Mouse (Mus musculus): ENCODE measurements around the gene Zbtb20.
A peak's percentile ranks its signal among the peaks of the same experiment; 100 is the strongest.

Gene Zbtb20

GRCm38 (mm10) chr16:43508166-43508998 lies 632.7 kb downstream of the Zbtb20 start:
- DNase-seq (ENCODE audit: low read depth, low spot score): peak; percentile 49

- peak; percentile 80 for DNase-seq (ENCODE audit: low read depth, low spot score)
Observed at GRCm38 (mm10) chr16:43510516-43510915, 634.8 kb downstream of the Zbtb20 start.

GRCm38 (mm10) chr16:43511531-43511930 lies 635.9 kb downstream of the Zbtb20 start:
- DNase-seq (ENCODE audit: low read depth, low spot score): no peak

- no peak for DNase-seq (ENCODE audit: low read depth, low spot score)
Observed at GRCm38 (mm10) chr16:43513933-43514332, 638.3 kb downstream of the Zbtb20 start.

GRCm38 (mm10) chr16:43515538-43515937 lies 639.9 kb downstream of the Zbtb20 start:
- peak; percentile 66 for DNase-seq (ENCODE audit: low read depth, low spot score)

GRCm38 (mm10) chr16:43520274-43520673 lies 644.6 kb downstream of the Zbtb20 start:
- peak; percentile 38 for DNase-seq (ENCODE audit: low read depth, low spot score)

- DNase-seq (ENCODE audit: low read depth, low spot score): no peak
Observed at GRCm38 (mm10) chr16:43522482-43522881, 646.8 kb downstream of the Zbtb20 start.

GRCm38 (mm10) chr16:43524179-43524578 lies 648.5 kb downstream of the Zbtb20 start:
- DNase-seq (ENCODE audit: low read depth, low spot score): no peak

GRCm38 (mm10) chr16:43525624-43526023 lies 649.9 kb downstream of the Zbtb20 start:
- peak; percentile 34 for DNase-seq (ENCODE audit: low read depth, low spot score)

GRCm38 (mm10) chr16:43528300-43528699 lies 652.6 kb downstream of the Zbtb20 start:
- no peak for DNase-seq (ENCODE audit: low read depth, low spot score)

GRCm38 (mm10) chr16:43531328-43531727 lies 655.6 kb downstream of the Zbtb20 start:
- DNase-seq (ENCODE audit: low read depth, low spot score): no peak

GRCm38 (mm10) chr16:43534103-43534502 lies 658.4 kb downstream of the Zbtb20 start:
- no peak for DNase-seq (ENCODE audit: low read depth, low spot score)

- DNase-seq (ENCODE audit: low read depth, low spot score): no peak
Observed at GRCm38 (mm10) chr16:43535912-43536311, 660.2 kb downstream of the Zbtb20 start.

GRCm38 (mm10) chr16:43537163-43537562 lies 661.5 kb downstream of the Zbtb20 start:
- no peak for DNase-seq (ENCODE audit: low read depth, low spot score)

- peak; percentile 53 for DNase-seq (ENCODE audit: low read depth, low spot score)
Observed at GRCm38 (mm10) chr16:43539659-43540096, 664.0 kb downstream of the Zbtb20 start.

GRCm38 (mm10) chr16:43540108-43540507 lies 664.4 kb downstream of the Zbtb20 start:
- peak; percentile 85 for DNase-seq (ENCODE audit: low read depth, low spot score)

- no peak for DNase-seq (ENCODE audit: low read depth, low spot score)
Observed at GRCm38 (mm10) chr16:43540546-43541167, 665.0 kb downstream of the Zbtb20 start.

GRCm38 (mm10) chr16:43545261-43545660 lies 669.6 kb downstream of the Zbtb20 start:
- no peak for DNase-seq (ENCODE audit: low read depth, low spot score)

- peak; percentile 29 for DNase-seq (ENCODE audit: low read depth, low spot score)
Observed at GRCm38 (mm10) chr16:43547323-43548180, 671.9 kb downstream of the Zbtb20 start.

- no peak for DNase-seq (ENCODE audit: low read depth, low spot score)
Observed at GRCm38 (mm10) chr16:43548774-43549173, 673.1 kb downstream of the Zbtb20 start.

- no peak for DNase-seq (ENCODE audit: low read depth, low spot score)
Observed at GRCm38 (mm10) chr16:43549425-43550089, 673.9 kb downstream of the Zbtb20 start.
